Comparison of ENCODE assay signal across 16 mouse cellular contexts in genomic region chr16:52474235-52474634, GRCm38 (mm10).
"Had no signal": no experiment of that assay in that cellular context is flagged by ENCODE, and none has a peak within 500 bp of the region (broad histone marks: within the 10 kb centered on the region; RNA-seq: fewer than 3 reads in every experiment).

No protein-coding gene starts in this region.

- H3K36me3 ChIP-seq: intestine, embryonic 15.5 days; kidney, embryonic 15.5 days; limb, embryonic 12.5 days; liver, embryonic 13.5 days; lung, embryonic 15.5 days; midbrain, embryonic 12.5 days; neural tube, embryonic 15.5 days had no signal

- H3K27ac ChIP-seq: intestine, embryonic 15.5 days; kidney, embryonic 15.5 days; limb, embryonic 12.5 days; liver, embryonic 13.5 days; lung, embryonic 15.5 days; midbrain, embryonic 12.5 days; neural tube, embryonic 15.5 days had no signal

- H3K9me3 ChIP-seq: intestine, embryonic 15.5 days; kidney, embryonic 15.5 days; limb, embryonic 12.5 days; liver, embryonic 13.5 days; lung, embryonic 15.5 days; midbrain, embryonic 12.5 days; neural tube, embryonic 15.5 days had no signal

- H3K9ac ChIP-seq: intestine, embryonic 15.5 days; kidney, embryonic 15.5 days; limb, embryonic 12.5 days; liver, embryonic 13.5 days; liver, postnatal 0 days; lung, embryonic 15.5 days; midbrain, embryonic 12.5 days; neural tube, embryonic 15.5 days had no signal

- H3K4me3 ChIP-seq: intestine, embryonic 15.5 days; kidney, embryonic 15.5 days; limb, embryonic 12.5 days; liver, embryonic 13.5 days; lung, embryonic 15.5 days; midbrain, embryonic 12.5 days; neural tube, embryonic 15.5 days had no signal

- H3K27me3 ChIP-seq: intestine, embryonic 15.5 days; kidney, embryonic 15.5 days; limb, embryonic 12.5 days; liver, embryonic 13.5 days; lung, embryonic 15.5 days; midbrain, embryonic 12.5 days; neural tube, embryonic 15.5 days had no signal

- H3K4me2 ChIP-seq: intestine, embryonic 15.5 days; kidney, embryonic 15.5 days; limb, embryonic 12.5 days; liver, embryonic 13.5 days; lung, embryonic 15.5 days; midbrain, embryonic 12.5 days; neural tube, embryonic 15.5 days had no signal

- H3K4me1 ChIP-seq: intestine, embryonic 15.5 days; kidney, embryonic 15.5 days; limb, embryonic 12.5 days; liver, embryonic 13.5 days; lung, embryonic 15.5 days; midbrain, embryonic 12.5 days; neural tube, embryonic 15.5 days had no signal

- ATAC-seq: intestine, embryonic 15.5 days; liver, postnatal 0 days; midbrain, embryonic 16.5 days had no signal

- DNase-seq: kidney, adult 18-20 months; kidney, postnatal 14 days; layer of hippocampus, adult 9-11 months; layer of hippocampus, postnatal 36 days; liver; liver, embryonic 13.5 days; liver, postnatal 0 days; thymus, adult 2 months; thymus, postnatal 36 days had no signal
